Mouse (Mus musculus): Measurements from ENCODE around the gene Tagap. TPM values are rescaled to one million over a fixed set of nuclear protein-coding genes. Genes with fewer than 3 reads are reported as not detected.

The Tagap gene
- polyA plus RNA-seq, 1 experiment from 2014 or later = 0.47 TPM

GRCm38 (mm10) chr17:7901536-7901935, 24.3 kb upstream of the Tagap start:
- Histone ChIP-seq H3K4me2 (ENCODE audit: low read depth, low read length, severe bottlenecking) (no peak overlapping the region), H3K4me1 (replicated peaks; ENCODE audit: control insufficient read depth, insufficient read depth, low read length) (no peaks in the 10 kb centered on the region), H3K4me3 (ENCODE audit: low read depth, low read length) (no peak overlapping the region), H3K27me3 (ENCODE audit: control insufficient read depth, insufficient read depth, low read length) (no peaks in the 10 kb centered on the region), H3K9me3 (ENCODE audit: control insufficient read depth, low read length) (no peaks in the 10 kb centered on the region), H3K27ac (ENCODE audit: low read depth, low read length) (no peak overlapping the region), H3K9ac (ENCODE audit: low read length) (no peak overlapping the region), H3K36me3 (ENCODE audit: control insufficient read depth, insufficient read depth, low read length) (no peaks in the 10 kb centered on the region)
- ATAC-seq (replicated peaks; ENCODE audit: low FRiP score) = no peak
- DNase-seq (ENCODE audit: low spot score) = no peak
- WGBS = 88% methylated on average over 2 of the region's 2 CpGs

GRCm38 (mm10) chr17:7902362-7902761, 23.4 kb upstream of the Tagap start:
- no peaks in the 10 kb centered on the region for H3K36me3 ChIP-seq (ENCODE audit: control insufficient read depth, insufficient read depth, low read length)
- H3K4me1 ChIP-seq (replicated peaks; ENCODE audit: control insufficient read depth, insufficient read depth, low read length) = no peaks in the 10 kb centered on the region
- H3K9me3 ChIP-seq (ENCODE audit: control insufficient read depth, low read length) = no peaks in the 10 kb centered on the region
- no peak overlapping the region for H3K9ac ChIP-seq (ENCODE audit: low read length)
- DNase-seq (ENCODE audit: low spot score) (no peak), ATAC-seq (replicated peaks; ENCODE audit: low FRiP score) (no peak)
- H3K27ac ChIP-seq (ENCODE audit: low read depth, low read length) = no peak overlapping the region
- no peak overlapping the region for H3K4me2 ChIP-seq (ENCODE audit: low read depth, low read length, severe bottlenecking)
- 78% methylated on average over 3 of the region's 3 CpGs for WGBS
- H3K27me3 ChIP-seq (ENCODE audit: control insufficient read depth, insufficient read depth, low read length) = no peaks in the 10 kb centered on the region
- no peak overlapping the region for H3K4me3 ChIP-seq (ENCODE audit: low read depth, low read length)

- Histone ChIP-seq H3K4me1 (replicated peaks; ENCODE audit: control insufficient read depth, insufficient read depth, low read length) (no peaks in the 10 kb centered on the region), H3K36me3 (ENCODE audit: control insufficient read depth, insufficient read depth, low read length) (no peaks in the 10 kb centered on the region), H3K27ac (ENCODE audit: low read depth, low read length) (no peak overlapping the region), H3K4me2 (ENCODE audit: low read depth, low read length, severe bottlenecking) (no peak overlapping the region), H3K4me3 (ENCODE audit: low read depth, low read length) (no peak overlapping the region), H3K9me3 (ENCODE audit: control insufficient read depth, low read length) (no peaks in the 10 kb centered on the region), H3K27me3 (ENCODE audit: control insufficient read depth, insufficient read depth, low read length) (no peaks in the 10 kb centered on the region), H3K9ac (ENCODE audit: low read length) (no peak overlapping the region)
- DNase-seq (ENCODE audit: low spot score) (no peak), ATAC-seq (replicated peaks; ENCODE audit: low FRiP score) (no peak)
- 45% methylated on average over 2 of the region's 2 CpGs for WGBS
Observed at GRCm38 (mm10) chr17:7904992-7905391, 20.8 kb upstream of the Tagap start.

- no peaks in the 10 kb centered on the region for H3K4me1 ChIP-seq (replicated peaks; ENCODE audit: control insufficient read depth, insufficient read depth, low read length)
- H3K27ac ChIP-seq (ENCODE audit: low read depth, low read length) = no peak overlapping the region
- DNase-seq (ENCODE audit: low spot score) (no peak), ATAC-seq (replicated peaks; ENCODE audit: low FRiP score) (no peak)
- H3K4me3 ChIP-seq (ENCODE audit: low read depth, low read length) = no peak overlapping the region
- no peaks in the 10 kb centered on the region for H3K9me3 ChIP-seq (ENCODE audit: control insufficient read depth, low read length)
- no peaks in the 10 kb centered on the region for H3K27me3 ChIP-seq (ENCODE audit: control insufficient read depth, insufficient read depth, low read length)
- WGBS = 42% methylated on average over 4 of the region's 4 CpGs
- H3K36me3 ChIP-seq (ENCODE audit: control insufficient read depth, insufficient read depth, low read length) = no peaks in the 10 kb centered on the region
- H3K9ac ChIP-seq (ENCODE audit: low read length) = no peak overlapping the region
- H3K4me2 ChIP-seq (ENCODE audit: low read depth, low read length, severe bottlenecking) = no peak overlapping the region
Observed at GRCm38 (mm10) chr17:7905936-7906685, 19.7 kb upstream of the Tagap start.

GRCm38 (mm10) chr17:7914596-7915227, 11.1 kb upstream of the Tagap start:
- Histone ChIP-seq H3K4me3 (ENCODE audit: low read depth, low read length) (no peak overlapping the region), H3K27ac (ENCODE audit: low read depth, low read length) (no peak overlapping the region), H3K27me3 (ENCODE audit: control insufficient read depth, insufficient read depth, low read length) (no peaks in the 10 kb centered on the region), H3K36me3 (ENCODE audit: control insufficient read depth, insufficient read depth, low read length) (no peaks in the 10 kb centered on the region), H3K4me1 (replicated peaks; ENCODE audit: control insufficient read depth, insufficient read depth, low read length) (no peaks in the 10 kb centered on the region), H3K9me3 (ENCODE audit: control insufficient read depth, low read length) (no peaks in the 10 kb centered on the region), H3K9ac (ENCODE audit: low read length) (no peak overlapping the region), H3K4me2 (ENCODE audit: low read depth, low read length, severe bottlenecking) (no peak overlapping the region)
- ATAC-seq (replicated peaks; ENCODE audit: low FRiP score) = no peak
- 98% methylated on average over 2 of the region's 2 CpGs for WGBS
- DNase-seq (ENCODE audit: low spot score) = no peak

GRCm38 (mm10) chr17:7915791-7916190, 10.0 kb upstream of the Tagap start:
- Histone ChIP-seq H3K36me3 (ENCODE audit: control insufficient read depth, insufficient read depth, low read length) (no peaks in the 10 kb centered on the region), H3K27me3 (ENCODE audit: control insufficient read depth, insufficient read depth, low read length) (no peaks in the 10 kb centered on the region), H3K4me1 (replicated peaks; ENCODE audit: control insufficient read depth, insufficient read depth, low read length) (no peaks in the 10 kb centered on the region), H3K9me3 (ENCODE audit: control insufficient read depth, low read length) (no peaks in the 10 kb centered on the region), H3K4me2 (ENCODE audit: low read depth, low read length, severe bottlenecking) (no peak overlapping the region), H3K4me3 (ENCODE audit: low read depth, low read length) (no peak overlapping the region), H3K9ac (ENCODE audit: low read length) (no peak overlapping the region), H3K27ac (ENCODE audit: low read depth, low read length) (no peak overlapping the region)
- no peak for DNase-seq (ENCODE audit: low spot score)
- ATAC-seq (replicated peaks; ENCODE audit: low FRiP score) = no peak
- 78% methylated on average over 9 of the region's 9 CpGs for WGBS

GRCm38 (mm10) chr17:7916782-7917574, 8.8 kb upstream of the Tagap start:
- 89% methylated on average over 12 of the region's 12 CpGs for WGBS

GRCm38 (mm10) chr17:7918355-7918754, 7.4 kb upstream of the Tagap start:
- no peaks in the 10 kb centered on the region for H3K9me3 ChIP-seq (ENCODE audit: control insufficient read depth, low read length)
- no peak overlapping the region for H3K4me2 ChIP-seq (ENCODE audit: low read depth, low read length, severe bottlenecking)
- H3K4me3 ChIP-seq (ENCODE audit: low read depth, low read length) = no peak overlapping the region
- H3K27me3 ChIP-seq (ENCODE audit: control insufficient read depth, insufficient read depth, low read length) = no peaks in the 10 kb centered on the region
- no peak overlapping the region for H3K9ac ChIP-seq (ENCODE audit: low read length)
- no peak for ATAC-seq (replicated peaks; ENCODE audit: low FRiP score)
- no peak overlapping the region for H3K27ac ChIP-seq (ENCODE audit: low read depth, low read length)
- 65% methylated on average over 2 of the region's 2 CpGs for WGBS
- no peak for DNase-seq (ENCODE audit: low spot score)
- H3K4me1 ChIP-seq (replicated peaks; ENCODE audit: control insufficient read depth, insufficient read depth, low read length) = no peaks in the 10 kb centered on the region
- no peaks in the 10 kb centered on the region for H3K36me3 ChIP-seq (ENCODE audit: control insufficient read depth, insufficient read depth, low read length)

More at GRCm38 (mm10) chr17:7916782-7917574, 8.8 kb upstream of the Tagap start:
- Histone ChIP-seq H3K27ac (ENCODE audit: low read depth, low read length) (no peak overlapping the region), H3K4me3 (ENCODE audit: low read depth, low read length) (no peak overlapping the region), H3K9me3 (ENCODE audit: control insufficient read depth, low read length) (no peaks in the 10 kb centered on the region), H3K9ac (ENCODE audit: low read length) (no peak overlapping the region), H3K27me3 (ENCODE audit: control insufficient read depth, insufficient read depth, low read length) (no peaks in the 10 kb centered on the region), H3K4me1 (replicated peaks; ENCODE audit: control insufficient read depth, insufficient read depth, low read length) (no peaks in the 10 kb centered on the region), H3K4me2 (ENCODE audit: low read depth, low read length, severe bottlenecking) (no peak overlapping the region), H3K36me3 (ENCODE audit: control insufficient read depth, insufficient read depth, low read length) (no peaks in the 10 kb centered on the region)
- DNase-seq (ENCODE audit: low spot score) (no peak), ATAC-seq (replicated peaks; ENCODE audit: low FRiP score) (no peak)
